Mouse (Mus musculus) C3H10T1/2 (cell line): ENCODE data around the gene C7. TPM values are rescaled to one million over a fixed set of nuclear protein-coding genes. Genes with fewer than 3 reads are reported as not detected.

ENCODE experiments used
- polyA plus RNA-seq, 2 experiments: library from polyadenylated mRNA; unstranded; fragments of >200 nt; fragmentation: generic; extraction: Trizol; gene quantifications; one replicate each; pipeline ENCODE4 v1.2.1; 2012; ENCODE audit warnings: missing spikeins in 2 of 2

The C7 gene
- not detected for polyA plus RNA-seq

GRCm38 (mm10) chr15:5063635-5064034 lies at the start of gene C7:
Gene C7, minus strand, starts transcription at chr15:5063740.

GRCm38 (mm10) chr15:5107686-5108654 lies 44.4 kb upstream of the C7 start, which contains the start of gene Card6:
Gene Card6, minus strand, starts transcription at chr15:5108539.

Other genes with a start within 250 kb of the C7 start
- not detected for gene Mroh2b, start 165.0 kb downstream of the C7 start, polyA plus RNA-seq
- 1 to 10 TPM in 1 of 2 experiments, under 1 TPM in 1; 0.09 to 1.1 TPM for gene Card6, start 44.8 kb upstream of the C7 start, polyA plus RNA-seq
- gene Rpl37, start 52.9 kb upstream of the C7 start, polyA plus RNA-seq = 1,000 to 10,000 TPM; 4,060 to 4,572 TPM
- 1 to 10 TPM; 2.1 to 5.7 TPM for gene Prkaa1, start 80.1 kb upstream of the C7 start, polyA plus RNA-seq
- gene Ttc33, start 121.8 kb upstream of the C7 start, polyA plus RNA-seq = 10 to 100 TPM in 1 of 2 experiments, 1 to 10 TPM in 1; 1.5 to 11.1 TPM
- under 1 TPM; 0.05 to 0.35 TPM for gene Ptger4, start 180.4 kb upstream of the C7 start, polyA plus RNA-seq